Mouse (Mus musculus): ENCODE measurements around the gene Ppp1r37. TPM values are rescaled to one million over a fixed set of nuclear protein-coding genes. Genes with fewer than 3 reads are reported as not detected.
"Not testable (repeated sequence)": the region's sequence is repeated elsewhere in the genome, so short reads cannot be mapped to it uniquely, and the experiment has no call there.

The Ppp1r37 gene
- total RNA-seq, 2 experiments from 2014 or later = 82.0 to 83.6 TPM

- no peak for DNase-seq (ENCODE audit: low spot score in 2 of 2)
Observed at GRCm38 (mm10) chr7:19541681-19542154, 21.2 kb downstream of the Ppp1r37 start.

- no peak for DNase-seq (ENCODE audit: low spot score in 2 of 2)
Observed at GRCm38 (mm10) chr7:19540771-19541566, 21.9 kb downstream of the Ppp1r37 start.

GRCm38 (mm10) chr7:19534676-19535075 is 28.2 kb downstream of the Ppp1r37 start:
- DNase-seq (ENCODE audit: low spot score in 2 of 2) = no peak

GRCm38 (mm10) chr7:19532240-19532639 is 30.6 kb downstream of the Ppp1r37 start:
- DNase-seq (ENCODE audit: low spot score in 2 of 2) = no peak

- no peak for DNase-seq (ENCODE audit: low spot score in 2 of 2)
Observed at GRCm38 (mm10) chr7:19531077-19531476, 31.8 kb downstream of the Ppp1r37 start.

- DNase-seq (ENCODE audit: low spot score in 2 of 2) = no peak
Observed at GRCm38 (mm10) chr7:19525105-19525481, 37.8 kb downstream of the Ppp1r37 start.

- DNase-seq (ENCODE audit: low spot score in 2 of 2) = no peak
Observed at GRCm38 (mm10) chr7:19524420-19525104, 38.3 kb downstream of the Ppp1r37 start.

- peak; percentile 81 to 86 for DNase-seq (ENCODE audit: low spot score in 2 of 2)
Observed at GRCm38 (mm10) chr7:19523757-19524419, 39.0 kb downstream of the Ppp1r37 start.

GRCm38 (mm10) chr7:19523017-19523756 is 39.7 kb downstream of the Ppp1r37 start:
- DNase-seq (ENCODE audit: low spot score in 2 of 2) = peak in 1 of 2 experiments; percentile 25

GRCm38 (mm10) chr7:19520032-19520431 is 42.8 kb downstream of the Ppp1r37 start:
- DNase-seq (ENCODE audit: low spot score in 2 of 2) = no peak

- no peak for DNase-seq (ENCODE audit: low spot score in 2 of 2)
Observed at GRCm38 (mm10) chr7:19517652-19518365, 45.1 kb downstream of the Ppp1r37 start, which contains the start of gene Nkpd1. Gene Nkpd1, plus strand, starts transcription at chr7:19517838.

- no peak for DNase-seq (ENCODE audit: low spot score in 2 of 2)
Observed at GRCm38 (mm10) chr7:19512353-19512752, 50.5 kb downstream of the Ppp1r37 start.

- DNase-seq (ENCODE audit: low spot score in 2 of 2) = not testable (repeated sequence)
Observed at GRCm38 (mm10) chr7:19511934-19512333, 50.9 kb downstream of the Ppp1r37 start.

- DNase-seq (ENCODE audit: low spot score in 2 of 2) = no peak
Observed at GRCm38 (mm10) chr7:19509786-19510185, 53.1 kb downstream of the Ppp1r37 start.

- no peak for DNase-seq (ENCODE audit: low spot score in 2 of 2)
Observed at GRCm38 (mm10) chr7:19508924-19509568, 53.8 kb downstream of the Ppp1r37 start.

GRCm38 (mm10) chr7:19508150-19508923 is 54.5 kb downstream of the Ppp1r37 start, which contains the start of the genes Bloc1s3 and Trappc6a:
Gene Bloc1s3, minus strand, starts transcription at chr7:19508367.
Gene Trappc6a, plus strand, starts transcription at chr7:19508395.
- peak; percentile 94 to 95 for DNase-seq (ENCODE audit: low spot score in 2 of 2)

GRCm38 (mm10) chr7:19507612-19507981 is 55.3 kb downstream of the Ppp1r37 start:
- no peak for DNase-seq (ENCODE audit: low spot score in 2 of 2)

GRCm38 (mm10) chr7:19506969-19507611 is 55.8 kb downstream of the Ppp1r37 start:
- peak; percentile 52 to 73 for DNase-seq (ENCODE audit: low spot score in 2 of 2)
